Mouse (Mus musculus): ENCODE measurements around the gene Tmeff2. TPM values are rescaled to one million over a fixed set of nuclear protein-coding genes. Genes with fewer than 3 reads are reported as not detected.

The Tmeff2 gene
- total RNA-seq, 2 experiments from 2014 or later: 1.0 to 1.1 TPM

- DNase-seq: no peak
- intact Hi-C loops (cut with DNase I): no loop called here
Observed at GRCm38 (mm10) chr1:51096848-51097598, 196.6 kb downstream of the Tmeff2 start.

- intact Hi-C loops (cut with DNase I): no loop called here
Observed at GRCm38 (mm10) chr1:51101034-51101590, 200.7 kb downstream of the Tmeff2 start.

GRCm38 (mm10) chr1:51104698-51105097 lies 204.3 kb downstream of the Tmeff2 start:
- no peak for DNase-seq
- intact Hi-C loops (cut with DNase I): no loop called here

More at GRCm38 (mm10) chr1:51101034-51101590, 200.7 kb downstream of the Tmeff2 start:
- no peak for DNase-seq

- intact Hi-C loops (cut with DNase I): no loop called here
- DNase-seq: no peak
Observed at GRCm38 (mm10) chr1:51106401-51106920, 206.0 kb downstream of the Tmeff2 start.

GRCm38 (mm10) chr1:51107299-51107698 lies 206.9 kb downstream of the Tmeff2 start:
- no peak for DNase-seq
- intact Hi-C loops (cut with DNase I): no loop called here

- no peak for DNase-seq
- intact Hi-C loops (cut with DNase I): no loop called here
Observed at GRCm38 (mm10) chr1:51114721-51115120, 214.3 kb downstream of the Tmeff2 start.

- DNase-seq: no peak
- intact Hi-C loops (cut with DNase I): no loop called here
Observed at GRCm38 (mm10) chr1:51115761-51116160, 215.3 kb downstream of the Tmeff2 start.

- intact Hi-C loops (cut with DNase I): no loop called here
- DNase-seq: no peak
Observed at GRCm38 (mm10) chr1:51117830-51118229, 217.4 kb downstream of the Tmeff2 start.

GRCm38 (mm10) chr1:51125671-51126424 lies 225.4 kb downstream of the Tmeff2 start:
- intact Hi-C loops (cut with DNase I): no loop called here
- DNase-seq: no peak

- no peak for DNase-seq
- intact Hi-C loops (cut with DNase I): no loop called here
Observed at GRCm38 (mm10) chr1:51126425-51126765, 225.9 kb downstream of the Tmeff2 start.

GRCm38 (mm10) chr1:51136792-51137191 lies 236.3 kb downstream of the Tmeff2 start:
- no peak for DNase-seq
- intact Hi-C loops (cut with DNase I): no loop called here

- DNase-seq: no peak
- intact Hi-C loops (cut with DNase I): loop anchor here (10.0 kb wide), 1 partner anchor 125 kb away; no protein-coding TSS in a partner anchor
Observed at GRCm38 (mm10) chr1:51139605-51140004, 239.2 kb downstream of the Tmeff2 start.

GRCm38 (mm10) chr1:51141381-51141780 lies 240.9 kb downstream of the Tmeff2 start:
- intact Hi-C loops (cut with DNase I): loop anchor here (10.0 kb wide), 1 partner anchor 123 kb away; no protein-coding TSS in a partner anchor

GRCm38 (mm10) chr1:51142729-51143128 lies 242.3 kb downstream of the Tmeff2 start:
- no peak for DNase-seq
- intact Hi-C loops (cut with DNase I): loop anchor here (10.0 kb wide), 1 partner anchor 122 kb away; no protein-coding TSS in a partner anchor

More at GRCm38 (mm10) chr1:51141381-51141780, 240.9 kb downstream of the Tmeff2 start:
- DNase-seq: no peak

- intact Hi-C loops (cut with DNase I): loop anchor here (10.0 kb wide), 1 partner anchor 119 kb away; no protein-coding TSS in a partner anchor
- no peak for DNase-seq
Observed at GRCm38 (mm10) chr1:51145693-51146092, 245.2 kb downstream of the Tmeff2 start.

- intact Hi-C loops (cut with DNase I): loop anchor here (10.0 kb wide), 1 partner anchor 116 kb away; no protein-coding TSS in a partner anchor
Observed at GRCm38 (mm10) chr1:51148481-51149137, 248.2 kb downstream of the Tmeff2 start.

GRCm38 (mm10) chr1:51149488-51149887 lies 249.0 kb downstream of the Tmeff2 start:
- intact Hi-C loops (cut with DNase I): loop anchor here (10.0 kb wide), 1 partner anchor 115 kb away; no protein-coding TSS in a partner anchor
- no peak for DNase-seq

More at GRCm38 (mm10) chr1:51148481-51149137, 248.2 kb downstream of the Tmeff2 start:
- peak in 1 of 2 experiments; percentile 16 for DNase-seq

GRCm38 (mm10) chr1:51149890-51150289 lies 249.4 kb downstream of the Tmeff2 start:
- intact Hi-C loops (cut with DNase I): loop anchor here (10.0 kb wide), 2 partner anchors 115 to 185 kb away; no protein-coding TSS in a partner anchor
- DNase-seq: no peak

GRCm38 (mm10) chr1:51152017-51152416 lies 251.6 kb downstream of the Tmeff2 start:
- intact Hi-C loops (cut with DNase I): loop anchor here (10.0 kb wide), 1 partner anchor 187 kb away; no protein-coding TSS in a partner anchor

GRCm38 (mm10) chr1:51152856-51153255 lies 252.4 kb downstream of the Tmeff2 start:
- intact Hi-C loops (cut with DNase I): loop anchor here (10.0 kb wide), 1 partner anchor 188 kb away; no protein-coding TSS in a partner anchor

More at GRCm38 (mm10) chr1:51152017-51152416, 251.6 kb downstream of the Tmeff2 start:
- no peak for DNase-seq

More at GRCm38 (mm10) chr1:51152856-51153255, 252.4 kb downstream of the Tmeff2 start:
- DNase-seq: no peak

Data from gastrocnemius, postnatal 36 days (tissue).